Mouse (Mus musculus) adrenal gland, postnatal 36 days (tissue): ENCODE measurements around the gene Ces2h. TPM values are rescaled to one million over a fixed set of nuclear protein-coding genes. Genes with fewer than 3 reads are reported as not detected.

Experiments
- total RNA-seq, 2 experiments: library from RNA; stranded (reverse); gene quantifications; 2 replicates each; pipeline ENCODE4 v1.2.3; 2021

Gene Ces2h
- total RNA-seq, 2 experiments from 2014 or later: not detected

Other genes starting within 250 kb of the Ces2h start
- gene Ces2b, start 169.3 kb upstream of the Ces2h start, total RNA-seq: under 1 TPM; 0.26 to 0.40 TPM
- not detected for gene Ces2c, start 153.8 kb upstream of the Ces2h start, total RNA-seq
- gene Ces2e, start 74.6 kb upstream of the Ces2h start, total RNA-seq: 1 to 10 TPM; 2.9 to 5.5 TPM
- gene Ces2f, start 53.5 kb upstream of the Ces2h start, total RNA-seq: not detected
- gene Ces2g, start 39.1 kb upstream of the Ces2h start, total RNA-seq: 1 to 10 TPM; 1.7 to 2.4 TPM
- gene Ces3a, start 47.7 kb downstream of the Ces2h start, total RNA-seq: 1 to 10 TPM in 1 of 2 experiments, under 1 TPM in 1; 0.30 to 1.6 TPM
- gene Ces3b, start 82.9 kb downstream of the Ces2h start, total RNA-seq: under 1 TPM in 1 of 2 experiments, not detected in 1; 0.73 TPM
- gene Ces4a, start 130.9 kb downstream of the Ces2h start, total RNA-seq: not detected
- gene Cbfb, start 169.8 kb downstream of the Ces2h start, total RNA-seq: 100 to 1,000 TPM in 1 of 2 experiments, 10 to 100 TPM in 1; 74.1 to 104 TPM
- gene D230025D16Rik, start 224.3 kb downstream of the Ces2h start, total RNA-seq: 10 to 100 TPM; 23.7 to 27.2 TPM